Comparison of ENCODE assay signal across 26 mouse cellular contexts in the genomic region with DNA sequence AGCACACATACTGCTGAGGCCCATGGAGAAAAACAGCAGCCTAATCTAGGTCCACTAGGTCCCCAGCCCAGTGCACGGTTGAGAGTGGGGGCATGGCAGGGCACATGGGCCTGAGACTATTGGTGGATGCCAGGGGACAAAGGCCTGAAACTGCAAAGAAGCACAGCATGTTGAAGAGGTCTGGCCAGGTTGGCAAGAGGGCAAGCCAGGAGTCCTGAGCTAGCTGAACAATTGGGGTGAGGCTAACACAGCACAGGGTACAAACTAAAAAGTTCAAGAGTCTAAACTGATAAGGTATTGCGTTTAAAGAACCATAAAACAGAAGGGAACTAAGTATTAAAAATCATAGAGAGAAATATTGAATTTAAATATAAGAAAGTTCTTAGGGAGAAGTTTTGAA.
"Had no signal": no experiment of that assay in that cellular context is flagged by ENCODE, and none has a peak within 500 bp of the region (broad histone marks: within the 10 kb centered on the region; RNA-seq: fewer than 3 reads in every experiment).

No protein-coding gene starts in this region.

- H3K27ac ChIP-seq: heart, embryonic 10.5 days; hindbrain, embryonic 10.5 days; hindbrain, embryonic 12.5 days; hindbrain, embryonic 14.5 days; kidney, embryonic 15.5 days; kidney, postnatal 0 days; limb, embryonic 13.5 days; limb, embryonic 15.5 days; liver, embryonic 14.5 days had no signal

- H3K4me3 ChIP-seq: heart, embryonic 10.5 days; heart, embryonic 12.5 days; hindbrain, embryonic 10.5 days; hindbrain, embryonic 12.5 days; kidney, embryonic 15.5 days; limb, embryonic 13.5 days; limb, embryonic 15.5 days had no signal

- DNase-seq: gastrocnemius, postnatal 10 days; gastrocnemius, postnatal 25 days; heart, adult 18-20 months; heart, postnatal 10 days; heart, postnatal 4 days; kidney, adult 11 months; kidney, adult 2 months; kidney, adult 9 months; kidney, postnatal 14 days; kidney, postnatal 36 days; layer of hippocampus, adult 9-11 months; layer of hippocampus, postnatal 36 days; left cerebral cortex, postnatal 4 days had no signal

- H3K36me3 ChIP-seq: hindbrain, embryonic 10.5 days; hindbrain, embryonic 12.5 days; kidney, embryonic 15.5 days; limb, embryonic 13.5 days; limb, embryonic 15.5 days had no signal

- H3K4me1 ChIP-seq: heart, embryonic 10.5 days; heart, embryonic 12.5 days; hindbrain, embryonic 10.5 days; hindbrain, embryonic 12.5 days; kidney, embryonic 15.5 days; limb, embryonic 13.5 days; limb, embryonic 15.5 days had no signal

- H3K9ac ChIP-seq: heart, embryonic 12.5 days; hindbrain, embryonic 12.5 days; hindbrain, embryonic 14.5 days; kidney, embryonic 15.5 days; limb, embryonic 13.5 days; limb, embryonic 15.5 days; liver, embryonic 14.5 days had no signal

- H3K4me2 ChIP-seq: heart, embryonic 12.5 days; hindbrain, embryonic 12.5 days; hindbrain, embryonic 14.5 days; kidney, embryonic 15.5 days; limb, embryonic 13.5 days; limb, embryonic 15.5 days; liver, embryonic 11.5 days had no signal

- H3K27me3 ChIP-seq: heart, embryonic 12.5 days; hindbrain, embryonic 12.5 days; kidney, embryonic 15.5 days; limb, embryonic 13.5 days; limb, embryonic 15.5 days had no signal

- ATAC-seq: hindbrain, embryonic 16.5 days; inflammation-experienced regulatory T-cells, adult 6 months had no signal
